Mouse (Mus musculus) fat pad, adult 2 months (tissue): ENCODE measurements around the gene Cdh12.

Experiments used
- DNase-seq: peaks from one replicate; pipeline ENCODE4 v3.0.0-alpha.2; 2011; ENCODE audit warnings: low read depth, low spot score; ENCODE audit errors: extremely low read depth

Cdh12 gene

GRCm38 (mm10) chr15:20696229-20696628, 247.2 kb downstream of the Cdh12 start:
- DNase-seq: no peak

- DNase-seq: no peak
These were observed 262.8 kb downstream of the Cdh12 start for GRCm38 (mm10) chr15:20711859-20712258.

GRCm38 (mm10) chr15:20772289-20772688, 323.2 kb downstream of the Cdh12 start:
- no peak for DNase-seq

DNA sequence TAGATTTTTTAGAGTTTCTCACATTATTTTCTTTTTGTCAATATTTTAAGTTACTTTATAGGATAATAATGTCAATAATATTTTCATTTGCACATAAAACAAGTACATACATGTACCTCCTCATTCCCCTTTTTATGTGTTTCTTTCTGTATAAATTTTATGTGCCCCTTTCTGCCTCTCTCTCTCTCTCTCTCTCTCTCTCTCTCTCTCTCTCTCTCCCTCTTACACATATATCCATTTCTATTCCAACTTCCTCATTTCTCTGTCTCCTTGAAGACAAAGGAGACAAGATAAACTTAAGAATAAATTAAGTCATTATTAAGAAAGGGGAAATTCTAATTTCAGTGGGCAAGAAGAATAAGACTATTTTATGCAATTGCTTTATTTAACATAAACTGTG, 324.4 kb downstream of the Cdh12 start:
- DNase-seq: no peak

DNA sequence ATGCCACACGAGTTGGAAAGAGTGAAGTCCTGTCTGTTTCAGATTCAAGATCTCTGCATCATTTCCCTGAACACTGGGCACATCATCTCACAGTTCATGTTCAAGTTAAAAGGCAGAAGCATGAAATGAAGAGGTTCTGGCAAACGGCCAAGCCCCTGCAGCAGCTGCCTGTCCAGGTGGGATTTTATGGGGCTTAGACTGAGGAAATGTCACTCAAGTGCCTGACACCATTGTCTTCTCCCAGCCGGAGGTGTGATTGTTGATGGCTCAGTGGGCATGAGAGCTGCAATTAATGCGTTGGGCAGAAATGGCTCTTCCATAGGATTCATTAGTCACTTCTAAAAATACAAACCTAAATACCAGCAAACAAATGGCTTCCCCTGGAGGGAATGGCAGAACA, 347.9 kb downstream of the Cdh12 start:
- DNase-seq: no peak

- DNase-seq: no peak
These were observed 349.5 kb downstream of the Cdh12 start for GRCm38 (mm10) chr15:20798541-20798940.

DNA sequence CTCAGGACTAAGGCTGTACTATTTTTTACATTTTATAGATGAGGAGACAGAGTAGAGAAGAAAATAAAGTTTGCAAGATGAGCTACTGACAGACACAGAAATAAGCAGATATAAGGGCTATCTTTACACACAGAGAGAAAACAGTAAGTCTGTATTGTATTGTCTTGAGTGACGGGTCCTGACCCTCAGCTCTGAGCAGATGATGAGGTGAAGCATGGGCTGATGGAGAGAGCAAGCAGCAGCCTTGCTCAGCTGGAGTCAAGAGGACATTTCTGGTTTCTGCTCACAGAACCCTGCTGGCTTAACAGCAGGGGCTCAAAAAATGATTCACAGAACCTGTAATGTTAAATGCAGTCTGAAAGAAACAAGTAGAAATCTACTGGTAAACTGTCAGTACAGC, 386.8 kb downstream of the Cdh12 start:
- DNase-seq: no peak

GRCm38 (mm10) chr15:20836991-20837390, 387.9 kb downstream of the Cdh12 start:
- DNase-seq: no peak

GRCm38 (mm10) chr15:20841479-20841878, 392.4 kb downstream of the Cdh12 start:
- no peak for DNase-seq

DNA sequence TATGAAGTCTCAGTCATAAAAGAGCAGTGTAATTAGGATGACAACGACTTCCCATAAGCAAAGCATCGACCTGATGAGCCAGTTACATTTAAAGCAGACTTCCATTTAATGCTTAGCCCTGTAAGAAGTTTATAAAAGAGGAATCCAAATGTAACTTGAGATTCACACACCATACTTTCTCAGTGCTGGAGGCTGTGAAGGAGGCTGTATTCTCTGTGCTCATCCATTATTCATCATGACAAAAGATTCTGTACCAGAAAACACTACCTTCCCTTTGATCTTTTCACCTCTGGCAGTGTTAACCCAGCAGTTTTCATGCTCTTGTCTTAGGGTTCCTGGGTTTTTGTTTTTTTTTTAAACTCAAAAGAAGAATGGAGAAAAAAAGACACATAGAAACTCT, 414.0 kb downstream of the Cdh12 start:
- DNase-seq: no peak

DNA sequence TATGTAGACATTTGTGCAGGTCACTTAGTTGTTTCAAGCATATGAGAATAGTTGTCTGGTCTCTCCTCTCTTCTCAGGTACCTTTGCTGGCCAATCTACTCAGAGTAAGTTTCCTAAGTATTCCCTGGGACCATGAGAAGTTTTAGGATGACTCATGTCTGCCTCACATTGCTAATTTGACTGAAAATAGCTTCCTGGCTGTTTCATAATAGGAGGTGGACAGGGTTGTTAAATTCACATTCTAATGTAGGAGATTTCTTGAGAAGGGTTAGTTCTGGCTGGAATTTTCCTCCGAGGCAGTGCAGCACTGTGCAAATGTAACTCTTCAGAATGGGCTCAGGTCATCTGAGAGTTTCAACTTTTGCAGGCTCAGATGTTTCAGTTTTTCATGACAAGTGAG, 423.5 kb downstream of the Cdh12 start:
- no peak for DNase-seq

DNA sequence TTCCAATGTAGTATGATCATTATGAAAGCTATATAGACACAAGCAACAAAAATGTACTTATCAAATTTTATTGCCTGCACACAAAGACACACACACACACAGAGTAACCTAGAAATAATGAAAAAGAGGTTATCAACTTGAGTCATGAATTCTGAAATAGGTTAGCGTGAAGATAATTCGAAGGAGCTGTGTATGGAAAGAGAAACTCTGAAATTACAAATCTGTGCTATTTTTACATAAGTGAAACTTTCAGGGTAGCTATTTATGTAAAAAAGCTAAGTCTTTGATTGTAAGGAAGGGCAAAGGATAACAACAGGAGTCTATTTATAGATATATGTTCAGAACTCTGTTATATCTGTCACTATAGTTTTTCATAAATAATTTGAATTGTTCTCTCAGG, 427.9 kb downstream of the Cdh12 start:
- no peak for DNase-seq

DNA sequence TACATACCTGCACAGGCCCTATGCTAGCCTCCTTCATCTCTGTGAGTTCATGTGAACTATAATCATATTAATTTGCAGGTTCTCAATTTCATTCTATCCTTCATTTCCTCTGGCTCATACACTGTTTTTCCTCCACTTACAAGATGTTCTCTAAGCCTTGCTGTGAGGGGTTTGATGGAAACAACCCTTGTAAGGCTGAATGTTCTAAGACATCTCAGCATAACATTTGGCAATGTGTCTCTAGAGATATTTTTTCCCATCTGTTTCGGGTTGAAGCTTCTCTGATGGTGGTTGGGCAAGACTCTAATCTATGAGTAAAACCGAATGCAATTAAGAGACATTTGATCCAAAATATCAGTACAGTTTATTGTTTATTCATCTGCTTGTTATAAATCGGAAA, 444.4 kb downstream of the Cdh12 start:
- DNase-seq: no peak

DNA sequence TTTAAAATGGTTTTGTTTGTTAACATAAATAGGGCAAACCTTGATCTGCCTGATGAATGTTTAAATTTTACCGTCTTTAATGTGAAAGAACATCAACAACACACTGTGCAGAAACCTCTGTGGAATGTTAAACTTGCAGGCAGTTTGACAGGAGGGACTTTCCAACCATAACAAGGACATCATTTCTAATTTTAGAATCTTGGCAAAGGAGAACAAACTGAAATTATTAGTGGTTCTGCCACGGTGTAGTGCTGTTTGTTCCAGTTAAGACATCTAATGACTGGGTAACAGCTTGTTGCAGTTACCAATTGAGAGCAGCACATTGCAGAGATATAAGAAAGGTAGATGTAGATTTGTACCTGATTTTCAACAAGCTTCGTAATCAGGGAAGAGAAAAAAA, 453.5 kb downstream of the Cdh12 start:
- no peak for DNase-seq

GRCm38 (mm10) chr15:20928221-20928620, 479.2 kb downstream of the Cdh12 start:
- DNase-seq: no peak

DNA sequence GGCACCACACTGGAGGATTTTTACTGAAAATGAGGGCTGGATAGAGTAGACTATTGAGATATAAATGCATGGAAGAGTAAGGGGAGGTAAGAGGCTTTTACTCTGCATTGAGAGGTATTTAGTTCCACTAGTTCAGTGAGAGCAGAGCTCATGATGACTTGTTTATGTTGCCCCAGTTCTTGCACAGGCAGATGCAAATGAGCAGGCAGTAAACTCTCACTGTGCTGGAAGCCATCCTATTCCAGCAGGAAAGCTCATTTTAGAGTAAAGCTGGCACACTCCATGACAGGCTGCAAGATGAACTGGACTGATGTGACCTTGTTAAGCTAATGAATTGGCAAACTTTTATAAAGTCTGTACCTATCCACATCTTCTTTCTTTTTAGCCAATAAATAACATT, 494.9 kb downstream of the Cdh12 start:
- DNase-seq: no peak

GRCm38 (mm10) chr15:20967463-20967862, 518.4 kb downstream of the Cdh12 start:
- DNase-seq: no peak

GRCm38 (mm10) chr15:20971041-20971440, 522.0 kb downstream of the Cdh12 start:
- DNase-seq: no peak

GRCm38 (mm10) chr15:21000541-21000940, 551.5 kb downstream of the Cdh12 start:
- DNase-seq: no peak

- DNase-seq: no peak
These were observed 558.9 kb downstream of the Cdh12 start for GRCm38 (mm10) chr15:21007931-21008330.

DNA sequence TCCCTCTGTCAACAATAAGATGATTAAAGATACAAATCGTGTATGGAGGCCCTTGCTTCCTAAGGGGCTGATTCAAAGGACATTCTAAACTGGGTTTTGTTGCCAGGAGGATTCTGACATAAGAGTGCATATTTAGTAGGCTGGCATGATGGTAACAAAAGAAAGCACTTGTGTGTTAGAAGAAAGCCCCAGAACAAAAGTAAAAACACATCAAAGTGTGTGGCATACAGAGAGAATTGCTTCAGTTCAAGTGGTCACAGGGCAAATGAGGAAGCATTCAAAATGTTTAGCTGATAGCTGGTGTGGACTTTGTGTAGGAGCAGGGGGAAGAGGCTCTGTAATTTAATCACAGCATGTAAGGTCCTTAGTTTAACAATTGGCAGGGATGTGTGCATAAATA, 559.4 kb downstream of the Cdh12 start:
- no peak for DNase-seq

DNA sequence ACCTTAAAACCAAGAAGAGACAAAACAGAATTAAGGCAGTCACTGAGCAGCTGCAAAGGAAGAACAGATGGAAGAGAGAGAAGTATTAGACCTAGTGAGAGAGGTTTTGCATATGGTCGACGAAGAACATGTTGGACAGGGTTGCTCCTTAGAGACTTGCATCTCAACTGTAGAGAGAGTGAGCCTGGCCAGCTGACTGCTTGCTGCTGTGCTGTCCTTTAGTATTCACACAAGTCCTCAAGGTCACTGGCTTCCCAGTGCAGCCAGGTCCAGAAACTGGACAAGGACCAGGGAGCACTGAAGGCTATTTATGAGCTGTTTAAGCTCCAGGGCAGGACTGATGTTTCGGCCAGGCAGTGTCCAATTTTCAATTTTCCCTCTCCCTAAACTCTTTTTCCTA, 559.9 kb downstream of the Cdh12 start:
- DNase-seq: no peak

- no peak for DNase-seq
These were observed 614.6 kb downstream of the Cdh12 start for GRCm38 (mm10) chr15:21063683-21064082.

DNA sequence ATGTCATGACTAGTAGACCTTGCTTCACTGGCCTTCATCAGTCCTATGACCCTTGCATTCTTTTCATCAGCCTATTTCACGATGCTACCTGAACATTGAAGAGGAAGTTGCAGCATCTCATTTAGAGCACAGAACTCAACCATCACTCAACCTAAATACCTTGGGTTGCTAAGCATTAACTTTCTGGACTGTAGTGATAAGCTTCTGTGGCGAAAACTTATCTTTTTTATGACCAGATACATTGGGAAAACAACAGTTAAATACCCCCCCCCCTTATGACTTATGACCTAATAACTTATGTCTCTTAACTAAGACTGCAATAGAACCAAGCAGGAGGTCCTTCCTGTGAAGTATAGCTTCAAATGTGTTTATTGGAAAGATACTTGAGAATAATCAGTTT, 620.2 kb downstream of the Cdh12 start:
- no peak for DNase-seq
